Mouse (Mus musculus): Measurements from ENCODE around the gene Cyp4v3.

The Cyp4v3 gene

DNA sequence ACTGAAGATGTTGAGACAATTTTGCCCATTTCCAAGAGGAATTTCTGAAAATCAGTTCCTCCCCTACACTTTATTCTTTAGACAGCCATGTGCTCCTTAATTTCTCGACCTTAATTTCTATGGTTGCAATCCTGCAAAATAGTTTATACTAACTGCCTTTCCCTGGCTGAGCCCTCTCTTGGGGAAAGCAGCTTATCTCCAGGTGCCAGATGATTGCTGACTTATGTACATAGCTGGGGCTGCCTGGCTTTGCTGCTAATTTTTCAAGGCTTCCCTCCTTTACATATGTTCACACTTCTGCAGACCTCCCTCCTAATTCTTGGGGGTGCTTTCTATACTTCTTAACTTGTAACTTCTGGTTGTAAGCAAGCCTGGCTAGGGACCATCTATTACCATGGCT, 12.1 kb downstream of the Cyp4v3 start:
- no peak for DNase-seq (ENCODE audit: low spot score in 2 of 2)

DNA sequence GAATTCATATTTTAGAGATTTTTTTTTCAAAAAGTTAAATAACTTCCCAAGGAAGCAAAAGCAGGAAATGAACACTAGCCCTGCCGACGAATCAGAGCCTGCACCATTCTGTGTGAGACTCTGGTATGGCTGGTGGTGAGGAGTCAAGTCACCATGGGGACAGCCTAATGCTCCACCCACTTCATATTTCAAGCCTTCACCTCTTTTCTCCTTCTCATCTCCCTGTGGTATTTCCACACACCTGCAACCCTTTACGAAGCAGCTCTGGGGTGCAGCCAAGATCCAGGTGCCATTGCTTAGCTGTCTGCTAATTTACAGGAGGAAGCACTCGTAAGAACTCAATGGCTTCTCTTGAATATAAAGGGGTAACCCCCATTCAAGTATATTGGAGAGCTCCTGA, 22.0 kb downstream of the Cyp4v3 start:
- no peak for DNase-seq (ENCODE audit: low spot score in 2 of 2)

DNA sequence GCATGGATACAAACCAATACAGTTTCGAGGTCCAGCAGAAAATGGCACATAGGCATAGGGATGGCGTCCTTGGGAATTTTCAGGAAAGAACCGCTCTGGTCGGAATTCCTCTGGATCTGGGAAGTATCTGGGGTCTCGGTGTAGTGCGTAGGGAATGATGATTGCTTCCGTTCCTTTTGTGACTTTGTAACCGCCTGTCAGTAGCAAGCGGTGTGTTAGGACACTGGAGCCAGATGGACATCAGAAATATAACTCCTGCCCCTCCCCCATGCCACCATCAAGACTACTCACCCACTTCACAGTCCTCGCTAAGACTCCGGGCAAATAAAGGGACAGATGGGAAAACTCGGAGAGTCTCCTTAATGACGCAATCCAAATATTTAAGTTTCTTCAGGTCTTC, 24.6 kb downstream of the Cyp4v3 start, which contains the start of gene Gm45753:
Gene Gm45753, minus strand, starts transcription at position 101 of the 400 bp plus-strand sequence.
- no peak for DNase-seq (ENCODE audit: low spot score in 2 of 2)

DNA sequence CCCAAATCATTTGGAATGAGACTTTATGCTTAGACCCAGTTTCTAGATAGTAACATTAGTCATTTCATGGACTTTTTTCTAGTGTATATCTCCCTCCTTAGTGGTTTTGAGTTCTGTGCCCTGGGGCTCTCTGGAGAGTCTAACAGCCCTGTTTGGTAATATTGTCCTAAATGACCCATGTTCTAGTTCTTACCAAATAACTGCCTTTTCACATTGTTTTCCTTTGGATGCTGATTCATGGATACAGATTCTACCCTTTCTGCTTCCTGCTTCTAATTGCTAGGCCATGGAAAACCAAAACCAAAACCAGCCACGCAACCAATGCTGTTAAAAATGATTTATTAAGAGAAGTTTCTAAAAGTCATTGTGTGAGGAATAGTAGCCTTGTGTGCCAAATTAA, 27.5 kb downstream of the Cyp4v3 start:
- no peak for DNase-seq (ENCODE audit: low spot score in 2 of 2)

DNA sequence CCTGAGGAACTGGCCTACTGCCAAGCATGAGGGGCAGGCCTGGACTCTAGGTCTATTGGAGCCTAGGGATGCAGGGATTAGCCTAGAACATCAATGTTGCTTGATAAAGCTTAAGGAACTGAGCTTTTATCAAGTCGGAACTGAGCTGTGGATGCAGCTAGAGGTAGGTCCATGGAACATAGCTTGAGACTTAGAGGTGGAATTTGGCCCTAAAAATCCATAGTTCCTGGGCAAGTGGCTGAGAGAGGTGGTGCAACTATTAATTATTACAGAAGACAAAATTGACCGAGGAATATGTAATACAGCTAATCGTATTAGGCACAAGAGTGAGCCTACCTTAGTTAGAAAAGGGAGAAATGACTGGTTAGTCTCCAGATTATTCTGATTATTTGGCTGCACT, 28.7 kb downstream of the Cyp4v3 start:
- DNase-seq (ENCODE audit: low spot score in 2 of 2) = no peak

DNA sequence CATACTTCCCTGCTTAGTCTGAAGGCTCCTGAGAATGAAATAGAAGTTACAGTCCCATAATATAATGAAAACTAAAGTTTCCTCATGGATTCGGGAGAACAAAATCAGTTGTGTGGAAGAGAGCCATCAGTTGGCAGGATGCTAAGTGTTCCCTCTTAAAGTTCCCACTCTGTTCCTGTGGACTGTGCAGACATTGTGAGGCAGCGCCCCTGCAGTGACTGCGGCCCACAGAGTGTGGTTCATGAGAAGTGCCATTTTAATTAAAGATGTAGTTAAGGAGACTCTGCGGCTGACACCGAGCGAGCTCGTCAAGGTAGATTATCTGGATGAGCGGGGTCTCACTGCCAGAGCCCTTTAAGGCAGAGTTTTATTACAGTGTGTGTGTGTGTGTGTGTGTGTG, 30.6 kb downstream of the Cyp4v3 start:
- DNase-seq (ENCODE audit: low spot score in 2 of 2) = no peak

DNA sequence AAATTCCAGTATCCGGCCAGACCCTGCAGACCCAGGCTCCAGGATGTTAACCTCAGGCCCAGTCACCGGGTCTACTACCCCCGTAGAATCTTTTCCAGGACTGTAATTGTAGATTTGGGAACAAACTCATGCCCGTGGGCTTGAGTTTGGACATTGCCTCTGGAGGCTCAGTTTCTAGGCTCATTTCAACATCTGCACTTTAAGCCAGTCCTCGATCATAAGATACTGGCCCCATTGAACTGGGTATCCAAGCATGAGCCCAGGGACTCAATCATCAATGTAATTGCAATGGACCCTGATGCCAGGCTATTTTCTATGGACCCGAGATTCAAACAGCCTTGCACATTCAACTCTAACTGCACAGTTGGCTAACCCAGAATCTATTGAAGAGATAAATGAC, 37.7 kb downstream of the Cyp4v3 start:
- no peak for DNase-seq (ENCODE audit: low spot score in 2 of 2)

DNA sequence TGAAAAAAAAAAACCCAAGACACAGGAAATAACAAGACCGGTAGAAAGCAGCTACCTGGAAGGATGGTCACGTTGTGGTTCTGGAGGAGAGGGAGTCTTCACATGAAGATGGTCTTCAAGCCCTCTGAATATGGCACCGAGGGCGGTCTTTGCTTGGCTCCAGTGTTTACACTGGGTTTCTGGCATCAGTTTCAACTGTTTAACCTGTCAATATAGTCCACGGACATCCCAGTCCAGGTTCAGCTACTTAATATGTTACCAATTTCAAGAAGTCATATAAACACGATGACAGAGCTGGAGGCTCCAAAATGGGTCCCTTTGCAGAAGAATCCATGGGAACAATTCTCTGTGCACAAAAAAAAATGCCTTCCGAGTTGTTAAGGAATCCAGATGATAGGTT, 38.3 kb downstream of the Cyp4v3 start, which contains the start of gene Klkb1:
Gene Klkb1, minus strand, starts transcription at position 173 of the 400 bp plus-strand sequence.
- no peak for DNase-seq (ENCODE audit: low spot score in 2 of 2)

DNA sequence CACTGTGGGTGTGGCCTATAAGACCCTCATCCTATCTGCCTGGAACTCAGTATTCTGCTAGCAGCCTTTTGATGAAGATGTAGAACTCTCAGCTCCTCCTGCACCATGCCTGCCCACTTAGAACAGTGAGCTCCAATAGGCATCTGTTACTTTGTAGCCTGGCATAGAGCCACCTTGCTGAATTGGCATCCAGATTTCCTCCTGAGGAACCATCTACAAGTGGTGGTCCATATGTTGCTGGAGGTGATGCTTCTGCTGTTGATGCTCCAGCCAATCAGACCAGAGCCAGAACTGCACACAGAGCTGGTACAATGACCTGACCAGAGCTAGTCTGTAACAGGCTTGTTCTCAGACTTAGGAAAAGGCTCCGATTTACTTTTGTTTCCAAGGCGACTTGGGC, 41.2 kb downstream of the Cyp4v3 start:
- no peak for DNase-seq (ENCODE audit: low spot score in 2 of 2)

DNA sequence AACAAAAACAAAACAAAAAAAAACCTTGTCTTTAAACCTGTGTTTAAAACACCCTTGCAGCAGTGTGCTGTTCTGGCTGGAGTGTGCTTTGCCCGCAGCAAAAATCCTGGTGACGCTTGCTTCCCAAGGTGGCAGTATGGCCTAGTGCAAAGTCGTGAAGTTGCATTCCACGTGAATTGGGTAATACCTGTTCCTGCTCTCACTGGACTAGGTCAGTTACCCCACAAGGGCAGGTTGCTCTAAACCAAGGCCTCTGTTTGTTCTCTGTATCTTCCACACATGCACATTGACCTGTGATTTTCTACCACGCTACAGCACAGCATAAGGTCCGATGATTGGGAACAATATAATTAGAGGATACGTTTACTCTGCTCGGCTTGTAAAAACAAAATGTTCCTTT, 51.4 kb downstream of the Cyp4v3 start:
- DNase-seq (ENCODE audit: low spot score in 2 of 2) = no peak

DNA sequence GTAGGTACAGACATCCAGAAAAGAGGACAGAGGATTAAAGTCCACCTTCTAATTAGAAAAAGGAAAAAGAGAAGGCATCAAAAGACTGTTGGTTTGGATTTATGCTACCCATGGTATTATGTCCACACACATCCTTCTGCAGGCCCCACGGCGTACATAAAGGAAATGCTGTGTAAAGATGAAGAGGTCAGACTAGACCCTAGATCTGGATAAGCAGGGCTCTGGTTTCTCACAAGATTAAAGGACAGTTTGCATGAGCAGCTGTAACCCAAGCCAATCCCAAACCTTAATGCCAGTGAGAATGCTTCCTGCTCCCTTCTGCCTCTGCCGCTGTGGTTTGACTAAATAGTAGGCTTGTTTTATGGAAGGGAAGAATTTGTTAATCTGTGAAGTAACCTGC, 55.6 kb downstream of the Cyp4v3 start:
- DNase-seq (ENCODE audit: low spot score in 2 of 2) = no peak

DNA sequence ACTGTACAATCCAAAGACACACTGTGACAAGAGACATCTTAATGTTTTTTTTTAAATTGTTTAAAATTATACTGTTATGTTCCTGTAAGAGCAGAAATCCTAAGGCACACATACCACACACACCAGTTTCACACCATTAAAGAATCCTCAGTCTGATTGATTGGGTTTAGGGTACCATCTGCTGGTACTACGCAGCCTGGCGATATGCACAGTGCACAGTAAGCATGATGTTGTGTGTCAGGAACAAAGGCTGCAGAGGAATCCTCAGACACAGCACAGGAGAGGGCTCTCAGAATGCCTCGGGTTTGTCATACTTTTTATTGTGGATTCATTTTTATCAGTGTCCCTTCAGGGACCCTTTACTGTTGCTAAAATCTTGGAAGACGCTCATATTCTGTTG, 58.7 kb downstream of the Cyp4v3 start:
- no peak for DNase-seq (ENCODE audit: low spot score in 2 of 2)

DNA sequence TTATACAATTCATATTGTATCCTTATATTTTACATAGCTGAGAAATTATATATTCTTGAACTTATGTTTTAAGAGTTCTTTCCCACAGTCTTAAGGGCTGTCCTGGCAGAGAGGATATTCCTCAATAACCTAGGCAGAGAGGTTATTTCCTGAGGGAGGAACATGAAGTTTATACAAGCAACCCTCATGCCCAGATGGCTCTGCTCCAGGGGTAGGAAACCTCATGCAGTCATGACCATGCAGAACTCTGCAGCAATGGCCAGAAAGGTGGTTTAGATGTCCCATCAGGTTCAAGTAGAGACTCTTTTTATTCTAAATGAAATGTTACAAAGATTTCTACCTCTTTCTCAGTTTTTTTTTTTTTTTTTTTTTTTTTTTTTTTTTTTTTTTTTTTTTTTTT, 64.0 kb downstream of the Cyp4v3 start:
- DNase-seq (ENCODE audit: low spot score in 2 of 2) = no peak

DNA sequence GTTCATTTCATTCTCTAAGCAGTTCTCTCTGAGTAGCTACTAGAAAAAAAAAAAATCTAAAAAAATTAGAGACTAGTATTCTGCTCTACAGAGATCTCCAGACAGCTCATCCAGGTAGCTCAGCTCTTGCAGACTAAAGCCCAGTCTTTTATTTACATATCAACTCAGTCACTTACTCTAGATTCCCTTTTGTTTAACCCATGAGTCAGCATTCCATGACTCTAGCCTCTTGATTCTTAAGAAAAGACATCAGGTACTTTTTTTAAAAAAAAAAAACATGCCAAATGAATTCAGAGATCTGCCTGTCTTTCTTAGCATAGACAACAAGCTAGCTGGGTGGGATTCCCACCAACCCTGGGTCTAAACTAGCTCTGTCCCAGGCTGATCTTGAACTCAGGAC, 64.5 kb downstream of the Cyp4v3 start:
- DNase-seq (ENCODE audit: low spot score in 2 of 2) = no peak

DNA sequence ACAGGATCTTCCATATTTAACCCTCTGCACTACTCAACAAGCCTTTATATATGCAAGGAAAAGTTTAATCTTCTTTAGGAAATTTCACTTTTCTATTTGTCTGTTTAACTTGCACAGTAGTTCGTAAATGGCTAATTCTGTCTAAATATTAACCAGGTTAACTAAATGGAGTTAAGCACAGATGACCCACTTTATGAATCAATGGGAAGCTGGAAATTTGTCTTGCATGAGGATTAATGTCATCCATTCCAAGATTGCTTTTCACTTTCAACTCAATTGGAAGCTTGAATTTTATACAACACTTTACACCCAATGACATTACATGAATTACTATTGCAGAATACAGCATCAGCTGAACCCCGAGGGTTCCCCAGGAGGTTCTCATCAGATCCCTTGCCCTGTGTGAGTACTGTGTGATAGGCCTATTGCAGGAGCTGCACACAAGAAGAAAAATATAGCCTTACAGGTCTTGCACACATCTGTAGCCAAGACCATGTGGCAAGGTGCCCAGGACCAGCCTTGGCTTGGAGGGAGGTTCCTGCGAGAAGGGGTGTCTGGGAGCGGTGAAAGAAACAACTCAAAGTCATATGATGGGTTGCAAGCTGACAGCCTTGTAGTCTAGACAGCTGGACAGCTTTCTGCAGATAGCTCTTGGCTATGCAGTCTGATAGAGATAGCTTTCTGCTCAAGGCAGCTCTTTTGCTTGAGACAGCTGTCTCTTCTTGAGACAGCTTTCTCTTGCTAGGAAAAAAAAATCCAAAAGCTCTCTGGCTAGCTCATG, 65.2 kb downstream of the Cyp4v3 start:
- no peak for DNase-seq (ENCODE audit: low spot score in 2 of 2)

DNA sequence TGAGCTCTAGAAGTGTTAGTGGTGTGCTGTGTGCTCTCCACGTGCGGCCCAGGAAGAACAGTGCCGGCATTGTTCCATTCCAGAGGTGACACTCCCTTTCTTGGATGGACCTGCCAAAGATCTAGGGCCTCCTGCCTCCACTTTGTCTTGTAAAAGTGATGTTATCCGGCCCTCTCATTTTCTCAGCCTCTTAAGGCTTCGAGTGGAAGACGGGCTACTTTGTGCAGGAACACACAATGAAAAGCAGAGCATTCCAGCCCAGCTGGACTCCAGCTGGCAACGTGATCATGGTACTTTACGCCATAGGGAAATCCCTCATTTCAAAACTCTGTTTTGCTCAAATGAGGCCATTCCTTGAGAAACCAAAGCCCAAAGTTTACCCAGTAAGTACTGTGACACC, 66.0 kb downstream of the Cyp4v3 start:
- no peak for DNase-seq (ENCODE audit: low spot score in 2 of 2)

DNA sequence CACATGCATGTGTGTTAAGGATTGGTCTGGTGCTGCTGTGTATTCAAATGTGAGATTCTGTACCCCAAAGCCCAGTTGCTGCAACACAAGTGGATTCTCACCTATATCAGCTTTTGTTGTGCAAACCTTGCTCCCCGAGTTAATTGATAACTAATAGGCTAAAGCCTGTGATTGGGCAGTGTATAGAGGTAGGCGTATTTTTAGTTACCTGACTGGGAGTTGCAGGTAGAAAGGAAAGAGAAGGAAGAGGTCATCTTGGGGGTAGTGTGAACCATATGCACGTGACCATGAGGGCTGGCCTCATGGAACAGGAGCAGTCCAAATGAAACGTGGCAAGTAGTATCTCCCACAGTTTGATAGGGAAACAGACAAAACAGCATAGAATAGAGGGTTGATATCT, 68.1 kb downstream of the Cyp4v3 start:
- DNase-seq (ENCODE audit: low spot score in 2 of 2) = no peak

DNA sequence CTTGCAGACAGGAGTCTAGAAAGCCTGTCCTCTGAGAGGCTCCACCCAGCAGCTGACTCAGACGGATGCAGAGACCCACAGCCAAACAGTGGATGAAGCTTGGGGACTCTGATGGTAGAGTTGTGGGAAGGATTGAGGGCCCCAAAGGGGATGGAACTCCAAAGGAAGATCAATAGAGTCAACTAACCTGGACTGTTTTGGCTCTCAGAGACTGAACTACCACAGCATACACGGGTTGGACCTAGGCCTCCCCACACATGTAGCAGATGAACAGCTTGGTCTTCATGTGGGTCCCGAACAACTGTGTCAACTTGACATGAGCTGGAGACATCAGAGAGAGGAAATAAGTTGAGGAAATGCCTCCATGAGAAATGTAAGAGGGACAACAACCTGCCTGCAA, 70.2 kb downstream of the Cyp4v3 start:
- DNase-seq (ENCODE audit: low spot score in 2 of 2) = no peak

DNA sequence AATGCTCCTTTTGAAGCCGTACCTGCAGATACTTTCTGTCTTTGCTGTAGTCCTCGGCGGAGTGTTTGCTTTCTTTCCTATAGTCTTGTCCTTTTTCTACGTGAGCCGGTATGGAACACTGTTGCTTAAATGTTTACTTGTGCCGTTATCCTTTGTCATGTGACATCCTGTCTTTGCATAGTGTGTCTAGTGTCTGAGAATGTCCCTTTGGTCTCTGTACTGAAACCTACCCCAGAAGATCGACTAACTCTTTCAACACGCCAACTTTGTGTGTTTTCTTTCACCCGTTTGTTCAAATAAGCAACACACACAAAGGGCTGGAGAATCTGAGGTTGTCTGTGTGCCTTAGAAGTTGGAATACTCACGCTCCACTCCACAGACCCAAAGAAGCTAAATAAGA, 71.1 kb downstream of the Cyp4v3 start, which contains the start of gene F11:
Gene F11, minus strand, starts transcription at position 112 of the 400 bp plus-strand sequence.
- DNase-seq (ENCODE audit: low spot score in 2 of 2) = no peak

DNA sequence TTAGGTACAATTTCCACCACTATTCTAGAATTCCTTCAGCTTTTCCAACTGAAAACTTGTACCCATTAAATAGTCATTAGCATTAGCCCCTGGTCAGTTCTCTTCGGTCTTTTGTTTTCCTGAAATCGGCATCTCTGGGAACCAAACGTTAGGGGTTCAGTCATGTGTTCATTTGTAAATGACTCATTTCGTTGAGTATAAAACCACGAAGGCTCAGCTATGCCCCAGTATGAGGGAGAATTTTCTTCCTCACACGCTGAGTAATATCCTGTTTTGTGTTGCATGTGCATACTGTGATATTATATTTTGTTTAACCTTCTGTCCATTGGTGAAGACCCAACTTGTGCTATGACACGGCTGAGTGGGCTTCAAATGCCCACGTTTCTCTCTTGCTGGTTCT, 74.6 kb downstream of the Cyp4v3 start:
- DNase-seq (ENCODE audit: low spot score in 2 of 2) = no peak

DNA sequence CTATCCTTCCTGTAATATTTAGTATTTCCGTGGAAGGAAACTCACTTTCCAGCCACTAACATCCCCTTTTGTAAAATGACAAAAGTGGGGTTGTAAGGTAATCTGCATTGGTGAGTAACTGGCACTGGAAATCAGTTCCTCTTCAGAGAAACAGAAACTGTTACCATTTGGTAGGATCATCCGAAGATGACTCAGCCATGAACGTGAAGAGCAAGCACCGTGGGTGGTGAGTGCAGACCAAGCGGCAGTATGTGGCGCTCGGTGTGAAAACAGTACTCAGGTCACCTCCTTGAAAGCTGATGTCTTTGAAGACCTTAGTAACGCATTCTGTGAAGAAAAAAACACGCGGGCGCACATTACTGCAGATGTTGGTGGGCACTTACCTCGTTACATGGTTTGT, 78.0 kb downstream of the Cyp4v3 start:
- no peak for DNase-seq (ENCODE audit: low spot score in 2 of 2)
